Mouse (Mus musculus) stomach, postnatal 0 days (tissue): ENCODE results near the gene Spatc1l. TPM values are rescaled to one million over a fixed set of nuclear protein-coding genes. Genes with fewer than 3 reads are reported as not detected.

Source experiments
- ATAC-seq: fragments of 200-750 bp; cut with Nextera tagmentation; 2 replicates; pipeline ENCODE4 v1.8.0; 2017; ENCODE audit not compliant: low FRiP score, low TSS enrichment
- DNase-seq: peaks from one replicate; pipeline ENCODE4 v3.0.0-alpha.2; 2016; ENCODE audit warnings: low spot score
- H3K27ac ChIP-seq: fragments of 300-500 bp; sonication (generic); replicated peaks from 2 replicates; pipeline ENCODE4 v1.5.1; 2014; ENCODE audit warnings: mild to moderate bottlenecking, control low read depth
- H3K27me3 ChIP-seq: fragments of 300-500 bp; sonication (generic); 2 replicates; pipeline ENCODE4 v1.6.1; 2014; ENCODE audit warnings: low read length; ENCODE audit not compliant: control insufficient read depth, insufficient read depth
- H3K36me3 ChIP-seq: fragments of 300-500 bp; sonication (generic); 2 replicates; pipeline ENCODE4 v1.6.1; 2014; ENCODE audit warnings: low read length, mixed read lengths; ENCODE audit not compliant: control insufficient read depth, insufficient read depth
- H3K4me1 ChIP-seq: fragments of 300-500 bp; sonication (generic); replicated peaks from 2 replicates; pipeline ENCODE4 v1.6.1; 2014; ENCODE audit warnings: antibody characterized with exemption; ENCODE audit not compliant: control insufficient read depth, insufficient read depth
- H3K4me2 ChIP-seq: fragments of 300-500 bp; sonication (generic); replicated peaks from 2 replicates; pipeline ENCODE4 v1.6.1; 2014; ENCODE audit warnings: low read depth, mild to moderate bottlenecking, control low read depth, moderate library complexity
- H3K4me3 ChIP-seq: fragments of 300-500 bp; sonication (generic); 2 replicates; pipeline ENCODE4 v1.5.1; 2014; ENCODE audit warnings: low read depth, low read length, control low read depth
- H3K9ac ChIP-seq: fragments of 300-500 bp; sonication (generic); 2 replicates; pipeline ENCODE4 v1.6.1; 2014; ENCODE audit warnings: mild to moderate bottlenecking, low read length, control low read depth, mixed read lengths
- H3K9me3 ChIP-seq: fragments of 300-500 bp; sonication (generic); 2 replicates; pipeline ENCODE4 v1.6.1; 2016; ENCODE audit warnings: low read length; ENCODE audit not compliant: control insufficient read depth
- CTCF ChIP-seq: IDR thresholded peaks from 2 replicates; pipeline ENCODE4 v1.5.1; 2016; ENCODE audit warnings: antibody characterized with exemption, low read depth, mild to moderate bottlenecking, moderate library complexity
- EP300 ChIP-seq: optimal IDR thresholded peaks from 2 replicates; pipeline ENCODE3; 2016; ENCODE audit warnings: antibody characterized with exemption
- WGBS: fragments of 180-500 bp; shearing (Covaris S2); extraction: QIAGEN DNeasy Blood & Tissue Kit; methylation state at CpG from one replicate; pipeline ENCODE4 v1.1.7; 2014; 5-methylcytosine and 5-hydroxymethylcytosine counted together
- polyA plus RNA-seq: library from polyadenylated mRNA; unstranded; fragments of >200 nt; fragmentation: Nextera tagmentation; extraction: Ambion mirVana; gene quantifications from 2 replicates; pipeline ENCODE4 v1.2.1, GENCODE M21; 2015

Gene Spatc1l
- polyA plus RNA-seq, 1 experiment from 2014 or later: not detected

DNA sequence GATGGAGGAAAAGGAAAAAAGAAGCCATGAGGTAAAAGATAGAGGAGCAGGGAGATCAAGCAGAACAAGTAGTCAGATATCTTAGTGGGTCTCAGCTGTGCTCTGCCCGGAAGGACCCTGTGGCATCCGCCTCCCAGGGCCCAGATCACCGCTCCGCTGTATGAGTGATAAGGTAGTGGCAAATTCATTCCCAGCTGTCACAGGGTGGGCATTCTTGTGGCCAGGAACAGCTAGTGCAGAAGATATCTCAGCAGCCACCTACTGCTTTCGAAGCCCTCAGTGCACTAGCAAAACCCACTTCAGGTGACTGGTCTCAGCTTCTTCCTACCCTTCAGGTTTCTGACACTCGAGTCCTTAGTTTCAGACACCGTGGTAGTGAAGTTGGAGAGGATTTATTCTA is 50.4 kb downstream of the Spatc1l start:
- no peak overlapping the region for H3K4me2 ChIP-seq
- DNase-seq (no peak), ATAC-seq (no peak)
- H3K36me3 ChIP-seq: peaks cover 18% of the 10 kb centered on the region
- no peaks in the 10 kb centered on the region for H3K9me3 ChIP-seq
- no peak overlapping the region for H3K27ac ChIP-seq
- no peak overlapping the region for H3K4me3 ChIP-seq
- TF ChIP-seq EP300 (no peak), CTCF (no peak)
- WGBS: 82% methylated on average over 7 of the region's 7 CpGs
- no peak overlapping the region for H3K9ac ChIP-seq
- no peaks in the 10 kb centered on the region for H3K4me1 ChIP-seq
- H3K27me3 ChIP-seq: no peaks in the 10 kb centered on the region

Other genes starting within 250 kb of the Spatc1l start
- 4.0 and 4.5 TPM in 2 replicates for gene Dip2a, start 217.0 kb upstream of the Spatc1l start, polyA plus RNA-seq
- gene AC141477.1, start 121.8 kb upstream of the Spatc1l start, polyA plus RNA-seq: 1.2 and 1.5 TPM in 2 replicates
- 4.9 and 5.1 TPM in 2 replicates for gene Pcnt, start 119.5 kb upstream of the Spatc1l start, polyA plus RNA-seq
- gene 2610028H24Rik, start 113.2 kb upstream of the Spatc1l start, polyA plus RNA-seq: 0.07 and 0.10 TPM in 2 replicates
- gene Mcm3ap, start 93.3 kb upstream of the Spatc1l start, polyA plus RNA-seq: 22.7 and 24.4 TPM in 2 replicates
- gene Ybey, start 93.2 kb upstream of the Spatc1l start, polyA plus RNA-seq: 3.4 and 3.7 TPM in 2 replicates
- gene Lss, start 30.7 kb upstream of the Spatc1l start, polyA plus RNA-seq: 27.1 and 31.8 TPM in 2 replicates
- gene Ftcd, start 13.4 kb downstream of the Spatc1l start, polyA plus RNA-seq: 0.22 and 0.42 TPM in 2 replicates
- gene Col6a2, start 61.4 kb downstream of the Spatc1l start, polyA plus RNA-seq: 145 TPM in 2 replicates
- 169 and 175 TPM in 2 replicates for gene Col6a1, start 163.9 kb downstream of the Spatc1l start, polyA plus RNA-seq